ENCODE assay signal across 11 mouse cellular contexts in genomic region chr7:109852752-109853212, GRCm38 (mm10). TPM values are rescaled to one million over a fixed set of nuclear protein-coding genes. Genes with fewer than 3 reads are reported as not detected.
A peak's percentile ranks its signal among the peaks of the same experiment; 100 is the strongest.
DNase-seq lines count a peak whose midpoint lies in the region; ATAC-seq and TF ChIP-seq lines count a peak whose summit lies in the region.
"Had no signal": no experiment of that assay in that cellular context is flagged by ENCODE, and none has a peak within 500 bp of the region (broad histone marks: within the 10 kb centered on the region; RNA-seq: fewer than 3 reads in every experiment).

No protein-coding gene starts in this region.

- H3K27me3 ChIP-seq in kidney, embryonic 14.5 days (ENCODE audit: control insufficient read depth, insufficient read depth, low read length): no peaks in the 10 kb centered on the region; the same call in 1 of the 2 replicates
- no peaks in the 10 kb centered on the region for H3K27me3 ChIP-seq in kidney, embryonic 15.5 days
- H3K27me3 ChIP-seq in forebrain, postnatal 0 days (ENCODE audit: insufficient read depth, low read length): no peaks in the 10 kb centered on the region

- peak; percentile 48 for DNase-seq in adrenal gland, postnatal 10 days
- DNase-seq in fibroblast of lung, adult 2 months (ENCODE audit: low read depth): peak; percentile 31
- DNase-seq in layer of hippocampus, postnatal 36 days: no peak
- no peak for DNase-seq in forebrain, postnatal 0 days
- no peak for DNase-seq in layer of hippocampus, adult 9-10 months (ENCODE audit: low spot score)
- DNase-seq: layer of hippocampus, adult 9-11 months had no signal

- no peak overlapping the region for H3K27ac ChIP-seq in kidney, embryonic 14.5 days (ENCODE audit: low read depth, low read length)
- H3K27ac ChIP-seq in kidney, embryonic 15.5 days: no peak overlapping the region
- H3K27ac ChIP-seq in forebrain, postnatal 0 days (ENCODE audit: low read depth, low read length): no peak overlapping the region
- H3K27ac ChIP-seq: embryonic facial prominence, embryonic 15.5 days had no signal

- no peaks in the 10 kb centered on the region for H3K9me3 ChIP-seq in kidney, embryonic 14.5 days (ENCODE audit: control insufficient read depth, low read length)
- H3K9me3 ChIP-seq in kidney, embryonic 15.5 days (replicated peaks): no peaks in the 10 kb centered on the region
- H3K9me3 ChIP-seq in forebrain, postnatal 0 days (ENCODE audit: low read length): no peaks in the 10 kb centered on the region
- H3K9me3 ChIP-seq: embryonic facial prominence, embryonic 15.5 days had no signal

- no peaks in the 10 kb centered on the region for H3K36me3 ChIP-seq in kidney, embryonic 14.5 days (ENCODE audit: control insufficient read depth, insufficient read depth, low read length)
- H3K36me3 ChIP-seq in kidney, embryonic 15.5 days: no peaks in the 10 kb centered on the region
- H3K36me3 ChIP-seq in forebrain, postnatal 0 days (ENCODE audit: insufficient read depth): no peaks in the 10 kb centered on the region
- H3K36me3 ChIP-seq: embryonic facial prominence, embryonic 15.5 days had no signal

- no peak overlapping the region for H3K4me3 ChIP-seq in kidney, embryonic 14.5 days (ENCODE audit: low read length)
- H3K4me3 ChIP-seq in kidney, embryonic 15.5 days (replicated peaks): no peak overlapping the region
- no peak overlapping the region for H3K4me3 ChIP-seq in forebrain, postnatal 0 days (ENCODE audit: low read depth, low read length)
- H3K4me3 ChIP-seq: embryonic facial prominence, embryonic 15.5 days had no signal

- no peak overlapping the region for H3K9ac ChIP-seq in kidney, embryonic 14.5 days (ENCODE audit: low read depth, low read length)
- H3K9ac ChIP-seq in kidney, embryonic 15.5 days: no peak overlapping the region
- H3K9ac ChIP-seq in forebrain, postnatal 0 days: no peak overlapping the region
- H3K9ac ChIP-seq: embryonic facial prominence, embryonic 15.5 days had no signal

- no peak for TF ChIP-seq CTCF in forebrain, postnatal 0 days (IDR thresholded peaks at IDR 0.05; ENCODE audit: low read depth)

- WGBS in kidney, embryonic 14.5 days: 29% methylated on average over 7 of the region's 7 CpGs
- WGBS in kidney, embryonic 15.5 days: 24% methylated on average over 7 of the region's 7 CpGs
- WGBS in forebrain, postnatal 0 days: 72% methylated on average over 7 of the region's 7 CpGs

- no peaks in the 10 kb centered on the region for H3K4me1 ChIP-seq in kidney, embryonic 14.5 days (ENCODE audit: control insufficient read depth, insufficient read depth, low read length)
- no peaks in the 10 kb centered on the region for H3K4me1 ChIP-seq in kidney, embryonic 15.5 days
- peaks cover 10% of the 10 kb centered on the region; the same call in 1 of the 2 replicates for H3K4me1 ChIP-seq in forebrain, postnatal 0 days (ENCODE audit: insufficient read depth)
- H3K4me1 ChIP-seq: embryonic facial prominence, embryonic 15.5 days had no signal

- ATAC-seq in kidney, embryonic 14.5 days (ENCODE audit: low FRiP score, low TSS enrichment): 0 out of 2 replicates have a peak, but pooled peaks have one; percentile 57
- ATAC-seq in kidney, embryonic 15.5 days (replicated peaks; ENCODE audit: low FRiP score): no peak
- peak; percentile 74 for ATAC-seq in megakaryocyte progenitor cell, adult 5-6 weeks (replicated peaks; ENCODE audit: poor library complexity)
- no peak for ATAC-seq in forebrain, postnatal 0 days
- ATAC-seq: midbrain, embryonic 16.5 days had no signal

- H3K4me2 ChIP-seq in kidney, embryonic 14.5 days (replicated peaks; ENCODE audit: low read depth, low read length): no peak overlapping the region
- no peak overlapping the region for H3K4me2 ChIP-seq in kidney, embryonic 15.5 days
- no peak overlapping the region for H3K4me2 ChIP-seq in forebrain, postnatal 0 days (ENCODE audit: low read depth)
- H3K4me2 ChIP-seq: embryonic facial prominence, embryonic 15.5 days had no signal

RNA-seq across cellular contexts. Expression of gene Scube2, which starts 12.7 kb away (rescaled TPM):
- 0.34 and 0.77 TPM in 2 replicates for polyA plus RNA-seq in kidney, embryonic 14.5 days (2014; fragmentation: Nextera tagmentation; extraction: Ambion mirVana)
- 0.89 and 1.0 TPM in 2 replicates for polyA plus RNA-seq in kidney, embryonic 15.5 days (2015; fragmentation: Nextera tagmentation; extraction: Ambion mirVana)
- 1 to 10 TPM in 1 of 2 experiments, under 1 TPM in 1; 0.69 to 1.1 TPM for total RNA-seq in adrenal gland, postnatal 10 days (2021)
- not detected in 2 replicates for total RNA-seq in megakaryocyte progenitor cell, adult 5-6 weeks (2015)
- 0.07 TPM in 1 of 2 replicates, not detected in the other for total RNA-seq in megakaryocyte progenitor cell, adult 5-6 weeks (2017)
- 1 to 10 TPM; 1.9 to 2.0 TPM for total RNA-seq in layer of hippocampus, postnatal 36 days (2021)
- total RNA-seq in forebrain, postnatal 0 days (2014; rRNA removed): 1.8 TPM in 2 replicates
- polyA plus RNA-seq in forebrain, postnatal 0 days (2015; fragmentation: Nextera tagmentation; extraction: Ambion mirVana): 0.78 and 1.6 TPM in 2 replicates

Comparison
In these comparisons a context has a peak if more than half of its experiments do, and no peak if none do; other contexts are left out.
1. ATAC-seq: peak in kidney, embryonic 14.5 days (single experiment) and megakaryocyte progenitor cell, adult 5-6 weeks (single experiment); none in kidney, embryonic 15.5 days (single experiment) and forebrain, postnatal 0 days (single experiment).
2. DNase-seq: peak in adrenal gland, postnatal 10 days (single experiment) and fibroblast of lung, adult 2 months (single experiment); none in layer of hippocampus, postnatal 36 days (0 of 2), forebrain, postnatal 0 days (single experiment) and layer of hippocampus, adult 9-10 months (single experiment).